Mouse (Mus musculus) limb, embryonic 10.5 days (tissue): ENCODE results near the gene Lyz2. TPM values are rescaled to one million over a fixed set of nuclear protein-coding genes. Genes with fewer than 3 reads are reported as not detected.

ENCODE experiments used
- DNase-seq: peaks from one replicate; pipeline ENCODE4 v3.0.0-alpha.2; 2017; ENCODE audit warnings: low spot score
- H3K27ac ChIP-seq: fragments of 300-500 bp; sonication (generic); 2 replicates; pipeline ENCODE4 v1.5.1; 2016; ENCODE audit warnings: mild to moderate bottlenecking
- H3K27me3 ChIP-seq: fragments of 300-500 bp; sonication (generic); 2 replicates; pipeline ENCODE4 v1.6.1; 2016; ENCODE audit warnings: low read depth, mild to moderate bottlenecking; ENCODE audit not compliant: poor library complexity, severe bottlenecking
- H3K36me3 ChIP-seq: fragments of 300-500 bp; sonication (generic); 2 replicates; pipeline ENCODE4 v1.6.1; 2016; ENCODE audit warnings: mild to moderate bottlenecking, moderate library complexity
- H3K4me1 ChIP-seq: fragments of 300-500 bp; sonication (generic); 2 replicates; pipeline ENCODE4 v1.6.1; 2016
- H3K4me3 ChIP-seq: fragments of 300-500 bp; sonication (generic); 2 replicates; pipeline ENCODE4 v1.5.1; 2016; ENCODE audit warnings: mild to moderate bottlenecking, moderate library complexity
- H3K9me3 ChIP-seq: fragments of 300-500 bp; sonication (generic); replicated peaks from 2 replicates; pipeline ENCODE4 v1.6.1; 2016; ENCODE audit warnings: mild to moderate bottlenecking
- WGBS: fragments of 180-500 bp; shearing (Covaris S2); methylation state at CpG from one replicate; pipeline ENCODE4 v1.1.7; 2016; 5-methylcytosine and 5-hydroxymethylcytosine counted together
- polyA plus RNA-seq: library from polyadenylated mRNA; unstranded; fragments of >200 nt; fragmentation: Nextera tagmentation; extraction: Ambion mirVana; gene quantifications from 2 replicates; pipeline ENCODE4 v1.2.1, GENCODE M21; 2016

Lyz2 gene
- 6.8 and 8.7 TPM in 2 replicates for polyA plus RNA-seq

DNA sequence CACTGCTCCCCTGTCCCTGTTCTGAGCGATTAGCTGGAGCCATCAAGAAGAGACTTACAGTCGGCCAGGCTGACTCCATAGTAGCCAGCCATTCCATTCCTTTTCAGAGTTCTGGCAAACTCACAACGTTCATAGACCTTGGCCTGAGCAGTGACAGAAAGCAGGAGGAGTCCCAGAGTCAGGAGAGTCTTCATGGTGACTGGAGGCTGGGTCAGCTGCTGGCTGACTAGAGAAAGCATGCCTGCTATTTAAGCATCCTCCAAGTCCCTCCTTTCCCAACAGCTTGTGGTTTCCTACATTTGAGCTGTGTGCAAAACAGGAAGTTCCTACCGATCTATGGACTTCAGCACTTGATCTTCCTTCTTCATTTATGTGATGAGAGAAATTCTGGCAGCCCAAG lies at the start of gene Lyz2:
Lyz2 (minus strand) TSS at position 273 of the 400 bp plus-strand sequence.
- Histone ChIP-seq H3K27me3 (no peaks in the 10 kb centered on the region), H3K9me3 (no peaks in the 10 kb centered on the region), H3K27ac (no peak within 1 kb of the TSS), H3K4me1 (no peaks in the 10 kb centered on the region), H3K4me3 (no peak within 1 kb of the TSS), H3K36me3 (no peaks in the 10 kb centered on the region)
- no peak for DNase-seq
- 67% methylated on average over 4 of the region's 4 CpGs for WGBS

DNA sequence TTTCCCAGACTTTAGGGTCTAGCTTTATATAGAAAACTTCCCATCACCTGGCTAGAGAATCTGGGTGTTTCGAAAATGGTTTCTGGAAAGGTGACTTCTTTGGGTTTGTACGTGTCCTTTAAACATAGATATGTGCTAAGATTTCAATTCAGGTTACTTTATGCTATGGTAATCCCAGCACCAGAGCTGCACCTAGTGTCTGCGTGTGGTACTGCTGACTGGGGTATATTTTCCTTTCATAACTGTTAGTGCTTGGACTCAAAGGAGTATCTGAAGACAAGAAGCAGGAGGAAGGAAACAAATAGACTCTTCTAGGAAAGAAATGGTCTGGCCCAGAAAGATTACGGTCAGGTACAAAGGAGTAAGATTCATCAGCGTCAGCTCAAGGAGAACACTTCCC lies 48.4 kb upstream of the Lyz2 start:
- Histone ChIP-seq H3K27me3 (no peaks in the 10 kb centered on the region), H3K27ac (no peak overlapping the region), H3K4me1 (no peaks in the 10 kb centered on the region), H3K4me3 (no peak overlapping the region), H3K36me3 (no peaks in the 10 kb centered on the region), H3K9me3 (no peaks in the 10 kb centered on the region)
- WGBS = 83% methylated on average over 5 of the region's 5 CpGs
- no peak for DNase-seq

DNA sequence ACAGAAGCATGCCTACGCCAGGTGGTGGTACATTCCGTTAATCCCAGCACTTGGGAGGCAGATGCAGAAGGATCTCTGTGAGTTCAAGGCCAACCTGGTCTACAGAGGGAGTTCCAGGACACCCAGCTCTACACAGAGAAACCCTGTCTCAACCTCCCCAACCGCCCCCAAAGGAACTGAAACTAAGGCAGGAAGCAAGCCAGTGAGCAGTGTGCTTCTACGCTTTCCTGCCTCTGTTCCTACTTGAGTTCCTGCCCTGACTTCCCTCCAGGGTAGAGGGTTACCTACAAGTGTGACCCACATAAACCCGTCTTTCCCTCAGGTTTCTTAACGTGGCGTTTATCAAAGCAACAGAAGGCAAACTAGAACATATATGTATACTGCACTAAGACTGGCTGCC lies 41.7 kb upstream of the Lyz2 start:
- Histone ChIP-seq H3K9me3 (no peaks in the 10 kb centered on the region), H3K4me3 (no peak overlapping the region), H3K27me3 (no peaks in the 10 kb centered on the region), H3K4me1 (no peaks in the 10 kb centered on the region), H3K36me3 (no peaks in the 10 kb centered on the region), H3K27ac (no peak overlapping the region)
- 90% methylated on average over 7 of the region's 7 CpGs for WGBS
- no peak for DNase-seq

DNA sequence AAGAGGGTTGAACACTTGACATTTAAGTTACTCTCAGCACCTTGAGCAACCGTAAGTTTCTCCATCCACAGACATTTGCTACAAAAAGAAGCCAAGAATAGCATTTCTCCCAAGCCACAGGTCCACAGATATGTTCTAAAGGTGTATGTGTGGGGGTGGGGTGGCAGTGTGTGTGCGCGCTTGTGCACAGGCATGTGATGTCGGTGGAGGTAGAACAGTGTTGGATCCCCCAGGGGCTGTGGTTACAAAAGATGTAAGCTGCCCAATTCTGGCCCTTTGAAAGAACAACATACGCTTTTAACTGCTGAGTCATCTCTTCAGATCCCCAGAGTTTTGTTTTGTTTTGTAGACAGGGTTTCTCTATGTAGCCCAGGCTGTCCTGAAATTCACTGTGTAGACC lies 40.5 kb upstream of the Lyz2 start:
- Histone ChIP-seq H3K27ac (no peak overlapping the region), H3K36me3 (no peaks in the 10 kb centered on the region), H3K4me1 (no peaks in the 10 kb centered on the region), H3K4me3 (no peak overlapping the region), H3K27me3 (no peaks in the 10 kb centered on the region), H3K9me3 (no peaks in the 10 kb centered on the region)
- DNase-seq = no peak
- WGBS = 92% methylated on average over 5 of the region's 5 CpGs

DNA sequence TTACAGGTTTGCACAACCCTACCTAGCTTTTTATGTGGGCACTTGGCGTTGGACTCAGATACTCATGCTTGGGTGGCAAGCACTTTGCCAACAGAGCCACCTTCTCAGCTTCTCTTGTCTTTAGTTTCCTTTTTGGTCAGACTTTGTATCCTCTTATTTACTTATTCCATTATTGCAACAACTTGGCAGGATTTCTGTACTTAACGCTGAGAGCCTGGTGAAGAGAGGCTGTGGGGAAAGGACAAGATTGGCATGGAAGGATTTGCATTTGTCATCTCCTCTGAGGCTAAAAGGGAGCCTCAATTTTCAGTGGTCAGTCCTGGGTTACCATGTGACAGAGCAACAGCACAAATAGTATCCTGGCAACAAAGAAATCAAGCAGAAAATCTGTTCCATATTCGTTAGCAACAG lies 38.5 kb upstream of the Lyz2 start:
- WGBS = 90% methylated on average over 3 of the region's 3 CpGs
- H3K4me1 ChIP-seq = no peaks in the 10 kb centered on the region
- H3K36me3 ChIP-seq = no peaks in the 10 kb centered on the region
- no peaks in the 10 kb centered on the region for H3K9me3 ChIP-seq
- no peak overlapping the region for H3K4me3 ChIP-seq
- DNase-seq = no peak
- no peak overlapping the region for H3K27ac ChIP-seq
- H3K27me3 ChIP-seq = no peaks in the 10 kb centered on the region

DNA sequence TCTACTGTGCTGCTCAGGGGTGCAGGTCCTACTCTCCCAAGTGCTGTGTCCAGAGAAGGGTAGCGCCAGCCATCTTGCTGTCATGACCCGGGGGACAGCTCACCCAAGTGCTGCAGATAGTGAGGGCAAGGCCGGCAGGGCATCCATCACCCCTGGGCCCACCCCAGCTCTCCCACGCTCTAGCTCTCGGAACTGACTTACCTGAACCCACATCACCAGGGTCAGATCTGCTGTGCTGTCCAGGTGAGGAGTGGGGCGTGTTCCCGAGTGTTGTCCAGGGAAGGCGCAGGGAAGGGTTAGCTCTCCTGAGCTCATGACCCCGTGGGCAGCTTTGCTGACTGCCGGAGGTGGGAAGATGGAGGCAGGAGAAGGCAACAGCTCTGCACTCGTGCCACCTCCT lies 34.3 kb upstream of the Lyz2 start:
- 86% methylated on average over 11 of the region's 11 CpGs for WGBS
- H3K27me3 ChIP-seq = no peaks in the 10 kb centered on the region
- no peak overlapping the region for H3K4me3 ChIP-seq
- H3K4me1 ChIP-seq = no peaks in the 10 kb centered on the region
- DNase-seq = no peak
- no peak overlapping the region for H3K27ac ChIP-seq
- H3K36me3 ChIP-seq = no peaks in the 10 kb centered on the region
- H3K9me3 ChIP-seq = no peaks in the 10 kb centered on the region

DNA sequence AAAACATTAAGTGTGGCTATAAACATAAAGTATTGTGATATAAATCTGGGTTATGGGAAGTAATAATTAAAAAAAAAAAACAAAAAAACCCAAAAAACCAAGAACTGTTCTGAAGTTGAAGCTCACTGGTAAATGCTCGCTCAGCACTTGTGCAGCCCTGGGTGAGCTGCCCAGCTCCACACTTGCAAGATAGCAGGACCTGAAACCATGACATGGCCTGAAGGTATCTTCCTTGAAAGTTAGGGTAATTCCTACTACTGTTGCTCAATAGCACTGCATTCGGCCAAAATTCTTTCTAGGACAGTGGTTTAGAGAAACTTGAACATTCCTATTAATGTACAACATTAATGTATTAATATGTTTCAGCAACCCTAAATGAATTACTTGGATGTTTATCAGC lies 31.0 kb upstream of the Lyz2 start:
- no peaks in the 10 kb centered on the region for H3K9me3 ChIP-seq
- no peaks in the 10 kb centered on the region for H3K27me3 ChIP-seq
- 89% methylated on average over 2 of the region's 2 CpGs for WGBS
- no peak overlapping the region for H3K4me3 ChIP-seq
- DNase-seq = no peak
- no peaks in the 10 kb centered on the region for H3K36me3 ChIP-seq
- H3K4me1 ChIP-seq = no peaks in the 10 kb centered on the region
- no peak overlapping the region for H3K27ac ChIP-seq

DNA sequence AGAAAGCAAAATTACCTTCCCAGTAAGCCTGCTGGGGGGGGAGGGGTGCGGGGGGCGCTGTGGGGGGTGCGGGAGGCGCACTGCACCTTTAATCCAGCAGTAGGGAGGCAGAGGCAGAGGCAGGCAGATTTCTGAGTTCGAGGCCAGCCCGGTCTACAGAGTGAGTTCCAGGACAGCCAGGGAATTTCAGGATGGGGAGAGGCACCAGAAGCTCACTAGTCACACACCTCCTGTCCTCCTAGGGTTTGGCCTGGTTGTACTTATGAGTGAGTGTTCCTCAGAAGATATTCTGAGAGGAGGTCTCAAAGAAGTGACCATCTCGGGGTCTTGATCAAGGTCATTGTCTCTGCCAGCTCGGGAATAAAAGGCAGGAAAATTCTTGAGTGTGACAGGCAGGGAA lies 30.0 kb upstream of the Lyz2 start:
- Histone ChIP-seq H3K27me3 (no peaks in the 10 kb centered on the region), H3K4me3 (no peak overlapping the region), H3K4me1 (no peaks in the 10 kb centered on the region), H3K27ac (no peak overlapping the region), H3K36me3 (no peaks in the 10 kb centered on the region), H3K9me3 (no peaks in the 10 kb centered on the region)
- 90% methylated on average over 8 of the region's 8 CpGs for WGBS
- DNase-seq = no peak

DNA sequence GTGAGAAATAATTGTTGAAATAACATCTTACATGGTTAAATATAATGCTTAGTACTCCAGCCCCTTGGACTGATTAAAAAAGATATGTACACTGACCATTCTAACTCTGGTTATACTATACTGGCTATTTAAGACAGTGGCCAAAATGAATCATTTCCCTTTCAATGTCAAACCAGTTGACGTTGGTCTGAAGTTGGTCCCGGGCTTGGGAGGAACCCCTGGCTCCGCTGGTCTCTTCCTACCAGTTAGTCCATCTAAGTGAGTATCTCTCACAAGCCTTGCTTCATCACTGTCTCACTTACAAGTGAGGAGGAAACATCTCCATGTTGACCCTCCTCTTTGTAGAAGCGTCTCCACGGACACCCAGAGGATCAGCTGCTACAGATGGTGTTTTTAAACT lies 22.2 kb upstream of the Lyz2 start:
- no peaks in the 10 kb centered on the region for H3K4me1 ChIP-seq
- H3K27ac ChIP-seq = no peak overlapping the region
- no peak overlapping the region for H3K4me3 ChIP-seq
- no peak for DNase-seq
- H3K27me3 ChIP-seq = no peaks in the 10 kb centered on the region
- H3K36me3 ChIP-seq = no peaks in the 10 kb centered on the region
- 90% methylated on average over 5 of the region's 5 CpGs for WGBS
- H3K9me3 ChIP-seq = no peaks in the 10 kb centered on the region

DNA sequence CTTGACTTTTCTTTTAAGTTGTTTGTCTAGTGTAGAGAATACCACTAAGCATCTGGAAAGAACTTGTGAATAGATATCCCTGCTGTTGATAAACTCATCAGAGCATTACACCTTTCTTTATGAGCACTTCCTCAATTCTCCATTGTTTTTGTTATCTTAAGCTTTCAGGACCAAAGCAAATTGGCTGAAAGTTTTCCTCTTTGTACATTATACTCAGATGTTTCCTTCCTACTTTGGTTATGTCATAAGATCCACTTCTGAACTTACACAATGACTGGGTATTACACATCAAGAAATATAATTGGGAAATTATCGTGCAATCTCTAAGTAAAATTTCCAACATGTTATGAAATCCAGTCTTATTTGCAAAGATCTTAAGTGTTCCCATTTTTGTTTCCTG lies 19.6 kb upstream of the Lyz2 start:
- H3K4me1 ChIP-seq = no peaks in the 10 kb centered on the region
- H3K4me3 ChIP-seq = no peak overlapping the region
- H3K27me3 ChIP-seq = no peaks in the 10 kb centered on the region
- 86% methylated on average over 1 of the region's 1 CpGs for WGBS
- no peak for DNase-seq
- H3K9me3 ChIP-seq = no peaks in the 10 kb centered on the region
- H3K27ac ChIP-seq = no peak overlapping the region
- no peaks in the 10 kb centered on the region for H3K36me3 ChIP-seq

DNA sequence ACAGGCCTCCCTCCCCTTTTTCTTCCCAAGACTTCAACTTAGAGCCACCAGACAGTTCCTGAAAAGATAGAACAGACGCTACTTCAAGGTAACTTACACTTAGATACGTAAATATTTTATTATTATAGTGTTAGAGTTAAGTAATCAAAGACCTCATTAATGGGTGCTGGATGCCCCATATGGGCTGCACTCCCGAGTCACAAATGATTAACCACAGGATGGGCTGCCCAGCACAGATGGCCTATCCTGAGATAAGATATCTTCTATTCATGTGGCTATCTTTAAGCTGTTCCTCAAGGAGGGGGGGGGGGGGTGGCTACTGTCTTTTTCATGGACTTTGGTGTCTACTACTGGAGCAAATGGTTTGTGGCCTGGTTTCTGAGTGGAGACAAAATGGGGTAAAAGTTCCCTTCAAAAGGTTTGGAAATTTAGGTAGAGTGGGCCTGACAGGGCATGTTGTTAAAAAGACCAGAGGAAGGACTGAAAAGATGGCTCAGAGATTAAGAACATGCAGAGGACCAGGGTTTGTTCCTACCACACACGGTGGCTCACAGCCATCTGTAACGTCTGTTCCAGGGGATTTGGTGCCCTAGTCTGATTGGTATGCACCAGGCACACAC lies 17.9 kb upstream of the Lyz2 start:
- no peak for DNase-seq
- Histone ChIP-seq H3K27me3 (no peaks in the 10 kb centered on the region), H3K4me1 (no peaks in the 10 kb centered on the region), H3K4me3 (no peak overlapping the region), H3K9me3 (no peaks in the 10 kb centered on the region), H3K36me3 (no peaks in the 10 kb centered on the region), H3K27ac (no peak overlapping the region)
- WGBS = 77% methylated on average over 5 of the region's 5 CpGs

DNA sequence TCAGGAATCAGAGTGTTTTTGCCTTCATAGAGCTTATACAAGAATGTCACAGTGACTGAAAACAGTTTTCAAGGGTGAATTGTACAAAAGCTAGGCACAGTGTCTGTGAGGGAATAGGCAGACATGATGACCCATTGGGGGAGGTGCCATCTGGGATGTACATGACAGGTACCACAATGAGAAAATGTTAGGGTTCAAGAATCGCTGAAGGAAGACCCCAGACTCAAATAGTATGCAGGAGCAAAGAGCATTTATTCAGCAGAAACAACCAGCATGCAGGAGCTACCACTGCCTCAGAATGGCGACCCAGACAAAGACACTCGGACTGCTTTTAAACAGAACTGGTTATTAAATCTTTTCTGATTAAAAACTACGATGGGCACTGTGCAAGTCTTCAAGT lies 17.0 kb upstream of the Lyz2 start:
- Histone ChIP-seq H3K27ac (no peak overlapping the region), H3K36me3 (no peaks in the 10 kb centered on the region), H3K27me3 (no peaks in the 10 kb centered on the region), H3K4me1 (no peaks in the 10 kb centered on the region), H3K4me3 (no peak overlapping the region), H3K9me3 (no peaks in the 10 kb centered on the region)
- no peak for DNase-seq
- 80% methylated on average over 4 of the region's 4 CpGs for WGBS

DNA sequence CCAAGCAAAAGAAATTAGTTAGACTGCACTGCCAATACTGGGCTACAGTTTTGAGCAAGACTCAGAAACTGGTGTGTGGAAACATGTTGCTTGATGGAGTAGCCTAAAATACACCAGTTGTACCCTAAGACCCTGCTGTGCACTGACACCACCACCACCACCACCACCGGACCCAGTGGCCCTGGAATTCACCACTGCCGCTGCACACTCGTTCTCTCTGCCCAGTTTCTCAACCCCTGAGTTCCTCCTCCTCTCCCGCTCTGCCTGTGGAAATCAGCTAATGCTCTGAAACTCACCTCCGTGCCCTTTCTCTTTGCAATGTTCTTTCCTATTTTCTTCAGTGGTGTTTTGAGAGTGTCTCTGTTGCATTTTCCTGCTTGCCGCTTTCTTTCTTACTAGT lies 16.2 kb upstream of the Lyz2 start:
- Histone ChIP-seq H3K4me1 (no peaks in the 10 kb centered on the region), H3K36me3 (no peaks in the 10 kb centered on the region), H3K27ac (no peak overlapping the region), H3K9me3 (no peaks in the 10 kb centered on the region), H3K4me3 (no peak overlapping the region), H3K27me3 (no peaks in the 10 kb centered on the region)
- 87% methylated on average over 6 of the region's 6 CpGs for WGBS
- no peak for DNase-seq

DNA sequence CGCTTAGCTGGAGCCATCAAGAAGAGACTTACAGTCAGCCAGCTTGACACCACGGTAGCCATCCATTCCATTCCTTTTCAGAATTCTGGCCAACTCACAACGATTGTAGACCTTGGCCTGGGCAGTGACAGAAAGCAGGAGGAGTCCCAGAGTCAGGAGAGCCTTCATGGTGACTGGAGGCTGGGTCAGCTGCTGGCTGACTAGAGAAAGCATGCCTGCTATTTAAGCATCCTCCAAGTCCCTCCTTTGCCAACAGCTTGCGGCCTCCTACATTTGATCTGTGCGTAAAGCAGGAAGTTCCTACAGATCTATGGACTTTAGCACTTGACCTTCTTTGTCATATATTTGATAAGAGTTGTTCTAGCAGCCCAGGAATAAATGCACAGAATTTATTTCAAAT lies 10.6 kb upstream of the Lyz2 start, which contains the start of gene Lyz1:
Lyz1 (minus strand) TSS at position 198 of the 400 bp plus-strand sequence.
- Histone ChIP-seq H3K9me3 (no peaks in the 10 kb centered on the region), H3K36me3 (no peaks in the 10 kb centered on the region), H3K27me3 (no peaks in the 10 kb centered on the region), H3K4me1 (no peaks in the 10 kb centered on the region), H3K27ac (no peak within 1 kb of the TSS), H3K4me3 (no peak within 1 kb of the TSS)
- DNase-seq = no peak
- WGBS = 85% methylated on average over 5 of the region's 5 CpGs
